12 mouse cellular contexts compared by ENCODE assay signal in genomic region chr13:37512781-37513180, GRCm38 (mm10).
DNase-seq lines count a peak whose midpoint lies in the region; ATAC-seq and TF ChIP-seq lines count a peak whose summit lies in the region.
"Had no signal": no experiment of that assay in that cellular context is flagged by ENCODE, and none has a peak within 500 bp of the region (broad histone marks: within the 10 kb centered on the region; RNA-seq: fewer than 3 reads in every experiment).

No protein-coding gene starts in this region.

- intact Hi-C loops in heart, adult 2 months (cut with DNase I): loop anchor here (5.0 kb wide), 1 partner anchor 35 kb away; no protein-coding TSS in a partner anchor
- intact Hi-C loops in heart, postnatal 25 days (cut with DNase I): no loop called here

- peak overlapping the region; percentile 60 for H3K27ac ChIP-seq in heart, adult 2 months
- H3K27ac ChIP-seq in midbrain, embryonic 11.5 days (ENCODE audit: low read depth, low read length): no peak overlapping the region
- H3K27ac ChIP-seq in midbrain, embryonic 16.5 days (ENCODE audit: low read length): no peak overlapping the region
- H3K27ac ChIP-seq in stomach, embryonic 16.5 days (ENCODE audit: low read length): peak overlapping the region; percentile 52
- H3K27ac ChIP-seq: liver, embryonic 14.5 days had no signal

- no peak overlapping the region for H3K4me2 ChIP-seq in midbrain, embryonic 11.5 days
- H3K4me2 ChIP-seq in midbrain, embryonic 16.5 days (ENCODE audit: low read length): no peak overlapping the region
- no peak overlapping the region for H3K4me2 ChIP-seq in stomach, embryonic 16.5 days (ENCODE audit: low read depth, low read length)
- H3K4me2 ChIP-seq: forebrain, embryonic 12.5 days had no signal

- H3K4me3 ChIP-seq in heart, adult 2 months: no peak overlapping the region
- no peak overlapping the region for H3K4me3 ChIP-seq in midbrain, embryonic 11.5 days (ENCODE audit: low read depth, low read length)
- no peak overlapping the region for H3K4me3 ChIP-seq in midbrain, embryonic 16.5 days (ENCODE audit: low read depth, low read length)
- H3K4me3 ChIP-seq in stomach, embryonic 16.5 days (replicated peaks; ENCODE audit: low read length): no peak overlapping the region
- H3K4me3 ChIP-seq: forebrain, embryonic 12.5 days had no signal

- no peak for ATAC-seq in midbrain, embryonic 11.5 days (ENCODE audit: low FRiP score)
- ATAC-seq in midbrain, embryonic 16.5 days: no peak
- no peak for ATAC-seq in stomach, embryonic 16.5 days (ENCODE audit: insufficient read depth, low FRiP score)

- peaks cover 26% of the 10 kb centered on the region for H3K4me1 ChIP-seq in heart, adult 2 months (ENCODE audit: control insufficient read depth, insufficient read depth, low read length)
- H3K4me1 ChIP-seq in midbrain, embryonic 11.5 days (ENCODE audit: control insufficient read depth, insufficient read depth, low read length): peaks cover 20% of the 10 kb centered on the region
- peaks cover 25% of the 10 kb centered on the region for H3K4me1 ChIP-seq in midbrain, embryonic 16.5 days (ENCODE audit: control insufficient read depth, insufficient read depth, low read length)
- peaks cover 40% of the 10 kb centered on the region for H3K4me1 ChIP-seq in stomach, embryonic 16.5 days (ENCODE audit: control insufficient read depth, insufficient read depth, low read length)

- no peaks in the 10 kb centered on the region for H3K36me3 ChIP-seq in heart, adult 2 months (ENCODE audit: control insufficient read depth, insufficient read depth, low read length)
- H3K36me3 ChIP-seq in midbrain, embryonic 11.5 days (ENCODE audit: control insufficient read depth, insufficient read depth, low read length): no peaks in the 10 kb centered on the region
- no peaks in the 10 kb centered on the region for H3K36me3 ChIP-seq in midbrain, embryonic 16.5 days (ENCODE audit: control insufficient read depth, insufficient read depth, low read length)
- no peaks in the 10 kb centered on the region for H3K36me3 ChIP-seq in stomach, embryonic 16.5 days (ENCODE audit: control insufficient read depth, insufficient read depth, low read length)
- H3K36me3 ChIP-seq: forebrain, embryonic 12.5 days had no signal

- WGBS in heart, adult 2 months: 55% methylated on average over 3 of the region's 3 CpGs
- WGBS in midbrain, embryonic 11.5 days: 85% methylated on average over 3 of the region's 3 CpGs
- 73% methylated on average over 3 of the region's 3 CpGs for WGBS in midbrain, embryonic 16.5 days
- WGBS in stomach, embryonic 16.5 days: 48% methylated on average over 3 of the region's 3 CpGs

- TF ChIP-seq EP300 in heart, adult 2 months (IDR thresholded peaks at IDR 0.05; ENCODE audit: insufficient read depth, low read depth, low read length): no peak

- H3K9me3 ChIP-seq in midbrain, embryonic 11.5 days (ENCODE audit: control insufficient read depth, low read length): no peaks in the 10 kb centered on the region
- no peaks in the 10 kb centered on the region for H3K9me3 ChIP-seq in midbrain, embryonic 16.5 days (replicated peaks; ENCODE audit: control insufficient read depth, low read length, poor library complexity, severe bottlenecking)
- no peaks in the 10 kb centered on the region for H3K9me3 ChIP-seq in stomach, embryonic 16.5 days (replicated peaks; ENCODE audit: control insufficient read depth, low read length)
- H3K9me3 ChIP-seq: forebrain, embryonic 12.5 days had no signal

- no peak for DNase-seq in heart, adult 2 months
- no peak for DNase-seq in heart, postnatal 25 days (ENCODE audit: low spot score)
- peak; percentile 58 for DNase-seq in kidney, adult 9 months
- no peak for DNase-seq in kidney, adult 18-20 months
- peak; percentile 49 for DNase-seq in midbrain, embryonic 11.5 days (ENCODE audit: low spot score, missing footprints)
- DNase-seq: cerebellum, adult 11-12 months; kidney, adult 11 months; spleen, adult 18-20 months had no signal

- TF ChIP-seq CTCF in heart, adult 2 months (IDR thresholded peaks at IDR 0.05): no peak

- no peaks in the 10 kb centered on the region for H3K79me2 ChIP-seq in heart, adult 2 months (replicated peaks; ENCODE audit: control insufficient read depth, insufficient read depth, low read length)

- no peak for TF ChIP-seq POLR2A in heart, adult 2 months (IDR thresholded peaks at IDR 0.05; ENCODE audit: insufficient read depth, low read depth, low read length)

- H3K9ac ChIP-seq in heart, adult 2 months (ENCODE audit: low read depth, low read length): no peak overlapping the region
- no peak overlapping the region for H3K9ac ChIP-seq in midbrain, embryonic 11.5 days (ENCODE audit: low read length)
- H3K9ac ChIP-seq in midbrain, embryonic 16.5 days (ENCODE audit: low read depth, low read length): no peak overlapping the region
- no peak overlapping the region for H3K9ac ChIP-seq in stomach, embryonic 16.5 days (ENCODE audit: low read length)
- H3K9ac ChIP-seq: forebrain, embryonic 12.5 days; liver, embryonic 14.5 days had no signal

- no peaks in the 10 kb centered on the region for H3K27me3 ChIP-seq in heart, adult 2 months (ENCODE audit: control insufficient read depth, insufficient read depth, low read length)
- peaks cover 16% of the 10 kb centered on the region; the same call in 1 of the 2 replicates for H3K27me3 ChIP-seq in midbrain, embryonic 11.5 days (ENCODE audit: control insufficient read depth, insufficient read depth, low read length)
- H3K27me3 ChIP-seq in midbrain, embryonic 16.5 days (ENCODE audit: control insufficient read depth, insufficient read depth, low read depth, low read length): 0 out of 2 replicates have a peak, but pooled peaks cover 2% of the 10 kb centered on the region
- H3K27me3 ChIP-seq in stomach, embryonic 16.5 days (ENCODE audit: control insufficient read depth, insufficient read depth, low read length): no peaks in the 10 kb centered on the region
- H3K27me3 ChIP-seq: forebrain, embryonic 12.5 days had no signal

Comparison
In these comparisons a context has a peak if more than half of its experiments do, and no peak if none do; other contexts are left out.
1. DNase-seq: peak in kidney, adult 9 months (single experiment) and midbrain, embryonic 11.5 days (single experiment); none in heart, adult 2 months (0 of 2), heart, postnatal 25 days (single experiment) and kidney, adult 18-20 months (single experiment).
2. H3K27ac ChIP-seq: peak in heart, adult 2 months (single experiment) and stomach, embryonic 16.5 days (single experiment); none in midbrain, embryonic 11.5 days (single experiment) and midbrain, embryonic 16.5 days (single experiment).